23 mouse cellular contexts compared by ENCODE assay signal in the genomic region with DNA sequence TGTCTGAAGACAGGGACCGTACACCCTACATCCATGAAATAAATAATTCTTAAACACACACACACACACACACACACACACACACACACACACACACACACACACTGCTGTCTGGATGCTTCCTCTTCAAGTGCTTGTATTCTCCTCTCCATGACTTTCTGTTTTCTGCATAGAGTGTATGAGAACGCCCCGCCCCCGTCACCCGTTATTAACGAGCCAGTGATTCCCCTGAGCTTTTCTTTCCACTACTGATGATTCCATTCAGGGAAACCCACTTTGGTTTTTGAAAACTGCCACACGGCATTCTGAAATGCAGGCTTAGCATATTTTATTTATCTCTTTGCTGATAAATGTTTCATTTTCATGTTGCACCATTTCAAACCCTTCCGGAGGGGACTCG.
A peak's percentile ranks its signal among the peaks of the same experiment; 100 is the strongest.
DNase-seq lines count a peak whose midpoint lies in the region; ATAC-seq and TF ChIP-seq lines count a peak whose summit lies in the region.
"Had no signal": no experiment of that assay in that cellular context is flagged by ENCODE, and none has a peak within 500 bp of the region (broad histone marks: within the 10 kb centered on the region; RNA-seq: fewer than 3 reads in every experiment).

No protein-coding gene starts in this region.

- H3K9me3 ChIP-seq in forebrain, embryonic 14.5 days (replicated peaks; ENCODE audit: control insufficient read depth, low read length): no peaks in the 10 kb centered on the region
- no peaks in the 10 kb centered on the region for H3K9me3 ChIP-seq in forebrain, embryonic 12.5 days
- H3K9me3 ChIP-seq in kidney, postnatal 0 days (replicated peaks; ENCODE audit: low read length): no peaks in the 10 kb centered on the region
- peaks cover 2% of the 10 kb centered on the region for H3K9me3 ChIP-seq in CH12.LX (replicated peaks; ENCODE audit: low read length)
- no peaks in the 10 kb centered on the region for H3K9me3 ChIP-seq in neural tube, embryonic 13.5 days
- H3K9me3 ChIP-seq: embryonic facial prominence, embryonic 15.5 days; heart, embryonic 15.5 days; limb, embryonic 10.5 days had no signal

- 0 out of 2 replicates have a peak, but pooled peaks have one; percentile 29 for ATAC-seq in forebrain, embryonic 14.5 days
- ATAC-seq in forebrain, embryonic 12.5 days (ENCODE audit: low FRiP score): no peak
- ATAC-seq in kidney, postnatal 0 days (replicated peaks; ENCODE audit: low FRiP score, low read depth): no peak
- 0 out of 2 replicates have a peak, but pooled peaks have one; percentile 19 for ATAC-seq in neural tube, embryonic 13.5 days (ENCODE audit: low read depth)
- ATAC-seq: activated CD4-positive, CD25-positive, alpha-beta regulatory T cell, adult 4 months; hindbrain, embryonic 16.5 days; intestine, postnatal 0 days; liver, postnatal 0 days had no signal

- DNase-seq in forebrain, embryonic 14.5 days (ENCODE audit: low spot score): no peak
- DNase-seq in kidney, postnatal 0 days (ENCODE audit: low spot score): peak; percentile 35
- DNase-seq in kidney, adult 11 months: no peak
- DNase-seq in CH12.LX (ENCODE audit: extremely low read depth): no peak
- DNase-seq in layer of hippocampus, postnatal 14 days (ENCODE audit: low spot score in 2 of 2): no peak
- no peak for DNase-seq in cerebellum, adult 2 months
- DNase-seq: adrenal gland, postnatal 14 days; cerebellum, adult 11 months; cerebellum, postnatal 14 days; embryo, embryonic 11 days; heart, postnatal 4 days; kidney, postnatal 25 days; liver, postnatal 0 days; right cerebral cortex, adult 18-20 months had no signal

- H3K9ac ChIP-seq in forebrain, embryonic 14.5 days (ENCODE audit: low read length): no peak overlapping the region
- no peak overlapping the region for H3K9ac ChIP-seq in forebrain, embryonic 12.5 days
- H3K9ac ChIP-seq in kidney, postnatal 0 days (ENCODE audit: low read depth, low read length): no peak overlapping the region
- no peak overlapping the region for H3K9ac ChIP-seq in CH12.LX (ENCODE audit: insufficient read depth, low read depth)
- H3K9ac ChIP-seq in neural tube, embryonic 13.5 days: no peak overlapping the region
- H3K9ac ChIP-seq: embryonic facial prominence, embryonic 15.5 days; heart, embryonic 15.5 days; liver, postnatal 0 days had no signal

- no peak for TF ChIP-seq CTCF in kidney, postnatal 0 days (IDR thresholded peaks at IDR 0.05; ENCODE audit: low read depth)
- no peak for TF ChIP-seq CTCF in CH12.LX (conservative IDR thresholded peaks at IDR 0.05 in 1 of 2, IDR thresholded peaks at IDR 0.05 in 1 of 2; ENCODE audit: low read depth in 2 of 2, low read length in 2 of 2)
- no peak for TF ChIP-seq CTCF in cerebellum, adult 2 months (IDR thresholded peaks at IDR 0.05; ENCODE audit: borderline replicate concordance, insufficient read depth, low read depth, low read length)

- no peak overlapping the region for H3K4me3 ChIP-seq in forebrain, embryonic 14.5 days (ENCODE audit: low read depth, low read length)
- no peak overlapping the region for H3K4me3 ChIP-seq in forebrain, embryonic 12.5 days (replicated peaks)
- H3K4me3 ChIP-seq in kidney, postnatal 0 days (replicated peaks; ENCODE audit: low read depth, low read length): no peak overlapping the region
- H3K4me3 ChIP-seq in CH12.LX (replicated peaks in 1 of 3; ENCODE audit: low read depth in 2 of 3, low read length in 2 of 3, poor library complexity in 1 of 3): no peak overlapping the region
- no peak overlapping the region for H3K4me3 ChIP-seq in neural tube, embryonic 13.5 days
- H3K4me3 ChIP-seq in cerebellum, adult 2 months (replicated peaks; ENCODE audit: insufficient read depth, low read depth, low read length): no peak overlapping the region
- H3K4me3 ChIP-seq: embryonic facial prominence, embryonic 15.5 days; heart, embryonic 15.5 days; limb, embryonic 10.5 days; megakaryocyte, embryonic 14.5 days had no signal

- H3K36me3 ChIP-seq in forebrain, embryonic 14.5 days (ENCODE audit: control insufficient read depth, insufficient read depth, low read length): no peaks in the 10 kb centered on the region
- no peaks in the 10 kb centered on the region for H3K36me3 ChIP-seq in forebrain, embryonic 12.5 days (replicated peaks)
- 0 out of 2 replicates have a peak, but pooled peaks cover 3% of the 10 kb centered on the region for H3K36me3 ChIP-seq in kidney, postnatal 0 days (ENCODE audit: insufficient read depth, low read length)
- no peaks in the 10 kb centered on the region for H3K36me3 ChIP-seq in CH12.LX (replicated peaks in 1 of 2; ENCODE audit: control insufficient read depth in 1 of 2, insufficient read depth in 1 of 2, low read length in 1 of 2)
- no peaks in the 10 kb centered on the region for H3K36me3 ChIP-seq in neural tube, embryonic 13.5 days
- H3K36me3 ChIP-seq: embryonic facial prominence, embryonic 15.5 days; heart, embryonic 15.5 days had no signal

- H3K4me1 ChIP-seq in forebrain, embryonic 14.5 days (ENCODE audit: control insufficient read depth, insufficient read depth, low read length): peaks cover 3% of the 10 kb centered on the region; the same call in 1 of the 2 replicates
- H3K4me1 ChIP-seq in forebrain, embryonic 12.5 days: peaks cover 24% of the 10 kb centered on the region
- 0 out of 2 replicates have a peak, but pooled peaks cover 9% of the 10 kb centered on the region for H3K4me1 ChIP-seq in kidney, postnatal 0 days (replicated peaks; ENCODE audit: insufficient read depth, low read length)
- peaks cover 0 to 8% of the 10 kb centered on the region in 2 experiments; a peak in 1 of 4 replicates for H3K4me1 ChIP-seq in CH12.LX (ENCODE audit: control insufficient read depth in 1 of 2, insufficient read depth in 2 of 2)
- H3K4me1 ChIP-seq in neural tube, embryonic 13.5 days (replicated peaks): peaks cover 45% of the 10 kb centered on the region
- H3K4me1 ChIP-seq in cerebellum, adult 2 months (ENCODE audit: control insufficient read depth, insufficient read depth, low read length): no peaks in the 10 kb centered on the region; the same call in 1 of the 2 replicates

- no peak for TF ChIP-seq POLR2A in CH12.LX (IDR thresholded peaks at IDR 0.05; ENCODE audit: low read depth, low read length)
- TF ChIP-seq POLR2A in cerebellum, adult 2 months (IDR thresholded peaks at IDR 0.05; ENCODE audit: borderline replicate concordance, insufficient read depth, low read length): no peak

- H3K27ac ChIP-seq in forebrain, embryonic 14.5 days (ENCODE audit: low read depth, low read length): no peak overlapping the region
- H3K27ac ChIP-seq in forebrain, embryonic 12.5 days: no peak overlapping the region
- H3K27ac ChIP-seq in kidney, postnatal 0 days: no peak overlapping the region
- no peak overlapping the region for H3K27ac ChIP-seq in CH12.LX (ENCODE audit: insufficient read depth, low read depth)
- no peak overlapping the region for H3K27ac ChIP-seq in neural tube, embryonic 13.5 days (replicated peaks)
- no peak overlapping the region for H3K27ac ChIP-seq in cerebellum, adult 2 months (ENCODE audit: insufficient read depth, low read length)
- H3K27ac ChIP-seq: embryonic facial prominence, embryonic 15.5 days; heart, embryonic 15.5 days had no signal

- dilution Hi-C loops in CH12.LX (cut with MboI; ENCODE audit: extremely low pct_ligation_motif_present, extremely low pct_unique_long_range_greater_than_20kb, low sequenced_read_pairs): no loop called here

- no peak for TF ChIP-seq EP300 in CH12.LX (IDR thresholded peaks at IDR 0.05; ENCODE audit: low read length)

- no peak for TF ChIP-seq RAD21 in CH12.LX (IDR thresholded peaks at IDR 0.05; ENCODE audit: low read depth, low read length)

- in situ Hi-C loops in CH12.LX (cut with MboI; ENCODE audit: low pct_ligation_motif_present, low pct_unique_long_range_greater_than_20kb, low sequenced_read_pairs): no loop called here

- H3K4me2 ChIP-seq in forebrain, embryonic 14.5 days (ENCODE audit: low read length): no peak overlapping the region
- no peak overlapping the region for H3K4me2 ChIP-seq in forebrain, embryonic 12.5 days
- H3K4me2 ChIP-seq in kidney, postnatal 0 days (ENCODE audit: low read length): no peak overlapping the region
- H3K4me2 ChIP-seq in CH12.LX (ENCODE audit: insufficient read depth, low read depth, poor library complexity, severe bottlenecking): peak overlapping the region; percentile 15
- H3K4me2 ChIP-seq in neural tube, embryonic 13.5 days: no peak overlapping the region
- H3K4me2 ChIP-seq: embryonic facial prominence, embryonic 15.5 days; heart, embryonic 15.5 days had no signal

- WGBS in forebrain, embryonic 14.5 days: 56% methylated on average over 9 of the region's 9 CpGs
- WGBS in forebrain, embryonic 12.5 days: 65% methylated on average over 9 of the region's 9 CpGs
- WGBS in kidney, postnatal 0 days: 69% methylated on average over 9 of the region's 9 CpGs
- WGBS in neural tube, embryonic 13.5 days: 62% methylated on average over 9 of the region's 9 CpGs
- 73% methylated on average over 9 of the region's 9 CpGs for WGBS in cerebellum, adult 2 months

- H3K79me2 ChIP-seq in CH12.LX (replicated peaks; ENCODE audit: control insufficient read depth, extremely low read depth, insufficient read depth, poor library complexity, severe bottlenecking): no peaks in the 10 kb centered on the region

- H3K27me3 ChIP-seq in forebrain, embryonic 14.5 days (replicated peaks; ENCODE audit: control insufficient read depth, insufficient read depth, low read length): no peaks in the 10 kb centered on the region
- no peaks in the 10 kb centered on the region for H3K27me3 ChIP-seq in forebrain, embryonic 12.5 days
- H3K27me3 ChIP-seq in kidney, postnatal 0 days (ENCODE audit: insufficient read depth, low read length): no peaks in the 10 kb centered on the region
- H3K27me3 ChIP-seq in CH12.LX (replicated peaks): no peaks in the 10 kb centered on the region
- no peaks in the 10 kb centered on the region for H3K27me3 ChIP-seq in neural tube, embryonic 13.5 days
- no peaks in the 10 kb centered on the region; the same call in 1 of the 2 replicates for H3K27me3 ChIP-seq in cerebellum, adult 2 months (ENCODE audit: control insufficient read depth, insufficient read depth, low read length)
- H3K27me3 ChIP-seq: embryonic facial prominence, embryonic 15.5 days; heart, embryonic 15.5 days had no signal

TF ChIP-seq in CH12.LX, 34 proteins besides CTCF, POLR2A, EP300 and RAD21 (continues in another document):
- no peak for TF ChIP-seq E2F4 (IDR thresholded peaks at IDR 0.05; ENCODE audit: insufficient replicate concordance, low read depth, low read length)
- no peak for TF ChIP-seq PAX5 (IDR thresholded peaks at IDR 0.05; ENCODE audit: low read length)
- TF ChIP-seq IRF4 (IDR thresholded peaks at IDR 0.05; ENCODE audit: low read depth, low read length): no peak
- no peak for TF ChIP-seq MAX (IDR thresholded peaks at IDR 0.05; ENCODE audit: low read length)
- TF ChIP-seq ZKSCAN1 (IDR thresholded peaks at IDR 0.05; ENCODE audit: borderline replicate concordance, low read depth, low read length): no peak
- TF ChIP-seq KAT2A (IDR thresholded peaks at IDR 0.05; ENCODE audit: insufficient replicate concordance, low read length): no peak
- TF ChIP-seq MEF2A (IDR thresholded peaks at IDR 0.05; ENCODE audit: borderline replicate concordance, low read depth, low read length): no peak
- TF ChIP-seq ZMIZ1 (IDR thresholded peaks at IDR 0.05; ENCODE audit: low read depth, low read length): no peak
- no peak for TF ChIP-seq UBTF (IDR thresholded peaks at IDR 0.05; ENCODE audit: low read depth, low read length)
- TF ChIP-seq TCF12 (IDR thresholded peaks at IDR 0.05; ENCODE audit: low read depth, low read length): no peak

Comparison
In these comparisons a context has a peak if more than half of its experiments do, and no peak if none do; other contexts are left out.
1. ATAC-seq: peak in forebrain, embryonic 14.5 days (single experiment) and neural tube, embryonic 13.5 days (single experiment); none in forebrain, embryonic 12.5 days (single experiment) and kidney, postnatal 0 days (single experiment).